ENCODE assay signal across 21 mouse cellular contexts in the genomic region with DNA sequence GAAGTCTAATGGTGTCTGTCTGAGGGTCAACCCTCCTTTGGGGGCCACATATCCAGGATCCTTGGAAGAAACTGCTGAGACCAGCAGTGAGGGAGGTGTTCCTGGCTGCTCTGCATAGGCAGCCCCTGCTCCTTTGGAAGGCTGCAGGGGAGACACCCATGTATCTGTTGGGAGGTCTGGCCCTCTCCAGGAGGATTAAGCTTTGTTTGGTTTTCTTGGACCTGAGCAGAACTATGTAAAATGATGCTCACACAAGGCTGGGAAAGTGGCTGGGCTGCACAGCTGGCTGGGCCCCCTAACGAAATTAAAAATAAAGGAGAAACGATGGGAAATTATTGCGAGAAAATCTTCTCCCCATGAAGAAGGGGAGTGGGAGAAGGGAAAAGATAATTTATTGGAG.
DNase-seq lines count a peak whose midpoint lies in the region; ATAC-seq and TF ChIP-seq lines count a peak whose summit lies in the region.
"Had no signal": no experiment of that assay in that cellular context is flagged by ENCODE, and none has a peak within 500 bp of the region (broad histone marks: within the 10 kb centered on the region; RNA-seq: fewer than 3 reads in every experiment).

No protein-coding gene starts in this region.

- DNase-seq in intestine, embryonic 14.5 days (ENCODE audit: low spot score), result no peak
- no peak for DNase-seq in embryonic facial prominence, embryonic 10.5 days (ENCODE audit: low spot score)
- no peak for DNase-seq in limb, embryonic 10.5 days (ENCODE audit: low spot score)
- DNase-seq in lung, postnatal 0 days (ENCODE audit: low spot score), result no peak
- DNase-seq in spleen, postnatal 36 days (ENCODE audit: low spot score in 2 of 2), result no peak
- DNase-seq: adrenal gland, postnatal 14 days; cerebellum, postnatal 10 days; heart, adult 11 months; kidney, adult 8-10 months; left cerebral cortex, postnatal 4 days; liver, embryonic 13.5 days; lung, adult 2 months; spleen, adult 18-20 months had no signal

- no peaks in the 10 kb centered on the region for H3K27me3 ChIP-seq in intestine, embryonic 14.5 days (replicated peaks; ENCODE audit: control insufficient read depth, insufficient read depth, low read length)
- H3K27me3 ChIP-seq in intestine, embryonic 16.5 days (replicated peaks; ENCODE audit: control insufficient read depth, insufficient read depth, low read length), result no peaks in the 10 kb centered on the region
- H3K27me3 ChIP-seq in embryonic facial prominence, embryonic 10.5 days (replicated peaks; ENCODE audit: low read depth, poor library complexity, severe bottlenecking), result no peaks in the 10 kb centered on the region
- H3K27me3 ChIP-seq in limb, embryonic 10.5 days (ENCODE audit: low read depth, poor library complexity, severe bottlenecking), result no peaks in the 10 kb centered on the region
- H3K27me3 ChIP-seq in stomach, embryonic 15.5 days (replicated peaks), result no peaks in the 10 kb centered on the region
- no peaks in the 10 kb centered on the region for H3K27me3 ChIP-seq in lung, postnatal 0 days (replicated peaks; ENCODE audit: insufficient read depth, low read length)
- H3K27me3 ChIP-seq: liver, embryonic 13.5 days; midbrain, embryonic 12.5 days had no signal

- ATAC-seq in intestine, embryonic 14.5 days (replicated peaks; ENCODE audit: low FRiP score, low TSS enrichment, low read depth), result no peak
- ATAC-seq in intestine, embryonic 16.5 days, result no peak
- ATAC-seq in stomach, embryonic 15.5 days (ENCODE audit: insufficient read depth, low FRiP score, low read depth), result no peak
- no peak for ATAC-seq in lung, postnatal 0 days
- ATAC-seq in granulocyte monocyte progenitor cell, adult 5-6 weeks (replicated peaks; ENCODE audit: poor library complexity, severe bottlenecking), result no peak
- ATAC-seq: forebrain, embryonic 14.5 days; hindbrain, embryonic 16.5 days had no signal

- no peak for TF ChIP-seq EP300 in lung, postnatal 0 days (IDR thresholded peaks at IDR 0.05)

- no peaks in the 10 kb centered on the region for H3K9me3 ChIP-seq in intestine, embryonic 14.5 days (ENCODE audit: control insufficient read depth, low read length)
- H3K9me3 ChIP-seq in intestine, embryonic 16.5 days (ENCODE audit: control insufficient read depth, low read length), result no peaks in the 10 kb centered on the region
- no peaks in the 10 kb centered on the region for H3K9me3 ChIP-seq in embryonic facial prominence, embryonic 10.5 days
- no peaks in the 10 kb centered on the region for H3K9me3 ChIP-seq in limb, embryonic 10.5 days (replicated peaks)
- H3K9me3 ChIP-seq in stomach, embryonic 15.5 days, result no peaks in the 10 kb centered on the region
- no peaks in the 10 kb centered on the region for H3K9me3 ChIP-seq in lung, postnatal 0 days (ENCODE audit: low read length)
- H3K9me3 ChIP-seq: liver, embryonic 13.5 days; midbrain, embryonic 12.5 days had no signal

- no peak overlapping the region for H3K4me2 ChIP-seq in intestine, embryonic 14.5 days (ENCODE audit: low read length)
- H3K4me2 ChIP-seq in intestine, embryonic 16.5 days (ENCODE audit: low read depth, low read length), result no peak overlapping the region
- H3K4me2 ChIP-seq in stomach, embryonic 15.5 days, result no peak overlapping the region
- H3K4me2 ChIP-seq in lung, postnatal 0 days (replicated peaks; ENCODE audit: low read depth, low read length), result no peak overlapping the region
- H3K4me2 ChIP-seq: heart, embryonic 11.5 days; liver, embryonic 13.5 days; midbrain, embryonic 12.5 days had no signal

- H3K9ac ChIP-seq in intestine, embryonic 14.5 days (ENCODE audit: low read length), result no peak overlapping the region
- no peak overlapping the region for H3K9ac ChIP-seq in intestine, embryonic 16.5 days (ENCODE audit: low read depth, low read length)
- H3K9ac ChIP-seq in stomach, embryonic 15.5 days, result no peak overlapping the region
- no peak overlapping the region for H3K9ac ChIP-seq in lung, postnatal 0 days (replicated peaks; ENCODE audit: low read depth)
- H3K9ac ChIP-seq: liver, embryonic 13.5 days; midbrain, embryonic 12.5 days had no signal

- H3K4me3 ChIP-seq in intestine, embryonic 14.5 days (ENCODE audit: low read depth, low read length), result no peak overlapping the region
- H3K4me3 ChIP-seq in intestine, embryonic 16.5 days (ENCODE audit: low read length), result no peak overlapping the region
- H3K4me3 ChIP-seq in embryonic facial prominence, embryonic 10.5 days, result no peak overlapping the region
- H3K4me3 ChIP-seq in limb, embryonic 10.5 days, result no peak overlapping the region
- no peak overlapping the region for H3K4me3 ChIP-seq in stomach, embryonic 15.5 days (replicated peaks)
- no peak overlapping the region for H3K4me3 ChIP-seq in lung, postnatal 0 days (ENCODE audit: low read depth, low read length)
- H3K4me3 ChIP-seq: left cerebral cortex, adult 2 months; liver, embryonic 13.5 days; midbrain, embryonic 12.5 days had no signal

- 30% methylated on average over 3 of the region's 3 CpGs for WGBS in intestine, embryonic 14.5 days
- 54% methylated on average over 3 of the region's 3 CpGs for WGBS in intestine, embryonic 16.5 days
- WGBS in embryonic facial prominence, embryonic 10.5 days, result 78% methylated on average over 3 of the region's 3 CpGs
- WGBS in limb, embryonic 10.5 days, result 79% methylated on average over 3 of the region's 3 CpGs
- 48% methylated on average over 3 of the region's 3 CpGs for WGBS in stomach, embryonic 15.5 days
- WGBS in lung, postnatal 0 days, result 82% methylated on average over 3 of the region's 3 CpGs

- H3K36me3 ChIP-seq in intestine, embryonic 14.5 days (ENCODE audit: control insufficient read depth, insufficient read depth, low read length), result no peaks in the 10 kb centered on the region
- H3K36me3 ChIP-seq in intestine, embryonic 16.5 days (ENCODE audit: control insufficient read depth, insufficient read depth, low read length), result no peaks in the 10 kb centered on the region
- H3K36me3 ChIP-seq in embryonic facial prominence, embryonic 10.5 days (replicated peaks), result no peaks in the 10 kb centered on the region
- H3K36me3 ChIP-seq in limb, embryonic 10.5 days, result no peaks in the 10 kb centered on the region
- no peaks in the 10 kb centered on the region for H3K36me3 ChIP-seq in stomach, embryonic 15.5 days
- H3K36me3 ChIP-seq in lung, postnatal 0 days (ENCODE audit: insufficient read depth, low read length), result no peaks in the 10 kb centered on the region
- H3K36me3 ChIP-seq: liver, embryonic 13.5 days; midbrain, embryonic 12.5 days had no signal

- H3K4me1 ChIP-seq in intestine, embryonic 14.5 days (replicated peaks; ENCODE audit: control insufficient read depth, insufficient read depth, low read length), result peaks cover 23% of the 10 kb centered on the region; the same call in 1 of the 2 replicates
- H3K4me1 ChIP-seq in intestine, embryonic 16.5 days (ENCODE audit: control insufficient read depth, insufficient read depth, low read length), result peaks cover 10% of the 10 kb centered on the region; the same call in 1 of the 2 replicates
- H3K4me1 ChIP-seq in embryonic facial prominence, embryonic 10.5 days, result peaks cover 55% of the 10 kb centered on the region
- H3K4me1 ChIP-seq in limb, embryonic 10.5 days, result peaks cover 60% of the 10 kb centered on the region
- peaks cover 10% of the 10 kb centered on the region; the same call in 1 of the 2 replicates for H3K4me1 ChIP-seq in stomach, embryonic 15.5 days
- H3K4me1 ChIP-seq in lung, postnatal 0 days (ENCODE audit: insufficient read depth, low read depth, low read length), result no peaks in the 10 kb centered on the region
- H3K4me1 ChIP-seq: liver, embryonic 13.5 days; midbrain, embryonic 12.5 days had no signal

- TF ChIP-seq CTCF in lung, postnatal 0 days (IDR thresholded peaks at IDR 0.05), result no peak

- H3K27ac ChIP-seq in intestine, embryonic 14.5 days (ENCODE audit: low read depth), result peak overlapping the region; percentile 45
- H3K27ac ChIP-seq in intestine, embryonic 16.5 days (ENCODE audit: low read length), result no peak overlapping the region
- H3K27ac ChIP-seq in embryonic facial prominence, embryonic 10.5 days (replicated peaks), result peak overlapping the region; percentile 75
- peak overlapping the region; percentile 21 for H3K27ac ChIP-seq in limb, embryonic 10.5 days
- peak overlapping the region; percentile 72; the same call in 1 of the 2 replicates for H3K27ac ChIP-seq in stomach, embryonic 15.5 days
- no peak overlapping the region for H3K27ac ChIP-seq in lung, postnatal 0 days (ENCODE audit: low read length)
- H3K27ac ChIP-seq: left cerebral cortex, adult 2 months; liver, embryonic 13.5 days; midbrain, embryonic 12.5 days had no signal

Comparison
In these comparisons a context has a peak if more than half of its experiments do, and no peak if none do; other contexts are left out.
1. H3K27ac ChIP-seq: peak in intestine, embryonic 14.5 days (single experiment), embryonic facial prominence, embryonic 10.5 days (single experiment), limb, embryonic 10.5 days (single experiment) and stomach, embryonic 15.5 days (single experiment); none in intestine, embryonic 16.5 days (single experiment) and lung, postnatal 0 days (single experiment).